Mouse (Mus musculus) forebrain, embryonic 11.5 days (tissue): ENCODE data around the gene Csn1s1. TPM values are rescaled to one million over a fixed set of nuclear protein-coding genes. Genes with fewer than 3 reads are reported as not detected.

Source experiments
- ATAC-seq: fragments of 200-750 bp; cut with Nextera tagmentation; replicated peaks from 2 replicates; pipeline ENCODE4 v1.8.0; 2017; ENCODE audit warnings: moderate TSS enrichment; ENCODE audit not compliant: low FRiP score
- DNase-seq: peaks from one replicate; pipeline ENCODE4 v3.0.0-alpha.2; 2017; ENCODE audit warnings: low spot score
- H3K27ac ChIP-seq: fragments of 300-500 bp; sonication (generic); 2 replicates; pipeline ENCODE4 v1.5.1; 2014; ENCODE audit warnings: low read depth, low read length
- H3K27me3 ChIP-seq: fragments of 300-500 bp; sonication (generic); 2 replicates; pipeline ENCODE4 v1.6.1; 2014; ENCODE audit warnings: mild to moderate bottlenecking, low read length, mixed read lengths; ENCODE audit not compliant: control insufficient read depth, insufficient read depth
- H3K36me3 ChIP-seq: fragments of 300-500 bp; sonication (generic); 2 replicates; pipeline ENCODE4 v1.6.1; 2014; ENCODE audit warnings: mild to moderate bottlenecking, low read length, moderate library complexity, mixed read lengths; ENCODE audit not compliant: control insufficient read depth, insufficient read depth
- H3K4me1 ChIP-seq: fragments of 300-500 bp; sonication (generic); replicated peaks from 2 replicates; pipeline ENCODE4 v1.6.1; 2014; ENCODE audit warnings: low read length, mixed read lengths; ENCODE audit not compliant: control insufficient read depth, insufficient read depth
- H3K4me2 ChIP-seq: fragments of 300-500 bp; sonication (generic); 2 replicates; pipeline ENCODE4 v1.6.1; 2014; ENCODE audit warnings: low read depth, mild to moderate bottlenecking, low read length, moderate library complexity, mixed read lengths; ENCODE audit not compliant: severe bottlenecking
- H3K4me3 ChIP-seq: fragments of 300-500 bp; sonication (generic); 2 replicates; pipeline ENCODE4 v1.5.1; 2014; ENCODE audit warnings: low read depth, low read length
- H3K9ac ChIP-seq: fragments of 300-500 bp; sonication (generic); 2 replicates; pipeline ENCODE4 v1.6.1; 2014; ENCODE audit warnings: low read length
- H3K9me3 ChIP-seq: fragments of 300-500 bp; sonication (generic); 2 replicates; pipeline ENCODE4 v1.6.1; 2016; ENCODE audit warnings: low read length, mixed read lengths; ENCODE audit not compliant: control insufficient read depth
- WGBS: fragments of 180-500 bp; shearing (Covaris S2); extraction: QIAGEN DNeasy Blood & Tissue Kit; methylation state at CpG from one replicate; pipeline ENCODE4 v1.1.7; 2014; 5-methylcytosine and 5-hydroxymethylcytosine counted together
- polyA plus RNA-seq: library from polyadenylated mRNA; unstranded; fragments of >200 nt; fragmentation: Nextera tagmentation; extraction: Ambion mirVana; gene quantifications from 2 replicates; pipeline ENCODE4 v1.2.1, GENCODE M21; 2014

The Csn1s1 gene
- not detected in 2 replicates for polyA plus RNA-seq

GRCm38 (mm10) chr5:87665908-87666307 lies at the start of gene Csn1s1:
TSS of gene Csn1s1 (plus strand) at chr5:87666208.
- no peaks in the 10 kb centered on the region for H3K4me1 ChIP-seq
- H3K36me3 ChIP-seq, result no peaks in the 10 kb centered on the region
- ATAC-seq (no peak), DNase-seq (no peak)
- no peak within 1 kb of the TSS for H3K9ac ChIP-seq
- no peaks in the 10 kb centered on the region for H3K27me3 ChIP-seq
- no peak within 1 kb of the TSS for H3K27ac ChIP-seq
- no peaks in the 10 kb centered on the region for H3K9me3 ChIP-seq
- H3K4me3 ChIP-seq, result no peak within 1 kb of the TSS
- no peak within 1 kb of the TSS for H3K4me2 ChIP-seq

- H3K9me3 ChIP-seq, result no peaks in the 10 kb centered on the region
- no peaks in the 10 kb centered on the region for H3K36me3 ChIP-seq
- no peaks in the 10 kb centered on the region for H3K4me1 ChIP-seq
- no peak for DNase-seq
- no peak overlapping the region for H3K9ac ChIP-seq
- H3K27me3 ChIP-seq, result no peaks in the 10 kb centered on the region
- no peak overlapping the region for H3K4me2 ChIP-seq
- H3K4me3 ChIP-seq, result no peak overlapping the region
- no peak for ATAC-seq
- H3K27ac ChIP-seq, result no peak overlapping the region
Measured at GRCm38 (mm10) chr5:87622681-87623080, 43.3 kb upstream of the Csn1s1 start.

GRCm38 (mm10) chr5:87642787-87643186 lies 23.2 kb upstream of the Csn1s1 start:
- DNase-seq, result no peak
- no peaks in the 10 kb centered on the region for H3K27me3 ChIP-seq
- no peaks in the 10 kb centered on the region for H3K9me3 ChIP-seq
- H3K9ac ChIP-seq, result no peak overlapping the region
- no peak for ATAC-seq
- no peak overlapping the region for H3K27ac ChIP-seq
- no peak overlapping the region for H3K4me2 ChIP-seq
- H3K4me1 ChIP-seq, result no peaks in the 10 kb centered on the region
- H3K36me3 ChIP-seq, result no peaks in the 10 kb centered on the region
- H3K4me3 ChIP-seq, result no peak overlapping the region

- no peak for DNase-seq
- no peak within 1 kb of the TSS for H3K4me3 ChIP-seq
- 83% methylated on average over 3 of the region's 3 CpGs for WGBS
- no peaks in the 10 kb centered on the region for H3K27me3 ChIP-seq
- no peak within 1 kb of the TSS for H3K4me2 ChIP-seq
- no peaks in the 10 kb centered on the region for H3K9me3 ChIP-seq
- H3K9ac ChIP-seq, result no peak within 1 kb of the TSS
- H3K4me1 ChIP-seq, result no peaks in the 10 kb centered on the region
- ATAC-seq, result no peak
- no peak within 1 kb of the TSS for H3K27ac ChIP-seq
- no peaks in the 10 kb centered on the region for H3K36me3 ChIP-seq
Measured at GRCm38 (mm10) chr5:87699530-87699929, 33.5 kb downstream of the Csn1s1 start, which contains the start of gene Csn2. TSS of gene Csn2 (minus strand) at chr5:87699630.

- H3K9me3 ChIP-seq, result no peaks in the 10 kb centered on the region
- H3K9ac ChIP-seq, result no peak overlapping the region
- ATAC-seq (no peak), DNase-seq (no peak)
- H3K27ac ChIP-seq, result no peak overlapping the region
- H3K4me2 ChIP-seq, result no peak overlapping the region
- no peaks in the 10 kb centered on the region for H3K27me3 ChIP-seq
- H3K36me3 ChIP-seq, result no peaks in the 10 kb centered on the region
- no peak overlapping the region for H3K4me3 ChIP-seq
- 83% methylated on average over 1 of the region's 1 CpGs for WGBS
- no peaks in the 10 kb centered on the region for H3K4me1 ChIP-seq
Measured at GRCm38 (mm10) chr5:87705891-87706290, 39.9 kb downstream of the Csn1s1 start.

Other genes starting within 250 kb of the Csn1s1 start
- not detected in 2 replicates for gene Ugt2b38, start 242.0 kb upstream of the Csn1s1 start, polyA plus RNA-seq
- not detected in 2 replicates for gene Ugt2a2, start 183.9 kb upstream of the Csn1s1 start, polyA plus RNA-seq
- not detected in 2 replicates for gene Gm43638, start 179.4 kb upstream of the Csn1s1 start, polyA plus RNA-seq
- 0.31 and 0.59 TPM in 2 replicates for gene Ugt2a1, start 175.3 kb upstream of the Csn1s1 start, polyA plus RNA-seq
- 0.16 TPM in 1 of 2 replicates, not detected in the other for gene Sult1b1, start 128.0 kb upstream of the Csn1s1 start, polyA plus RNA-seq
- gene Sult1d1, start 97.2 kb upstream of the Csn1s1 start, polyA plus RNA-seq, result not detected in 2 replicates
- gene Sult1e1, start 74.6 kb upstream of the Csn1s1 start, polyA plus RNA-seq, result 1.1 and 1.3 TPM in 2 replicates
- gene Csn2, start 33.4 kb downstream of the Csn1s1 start, polyA plus RNA-seq, result not detected in 2 replicates
- not detected in 2 replicates for gene Csn1s2a, start 108.4 kb downstream of the Csn1s1 start, polyA plus RNA-seq
- gene Csn1s2b, start 141.9 kb downstream of the Csn1s1 start, polyA plus RNA-seq, result not detected in 2 replicates
- not detected in 2 replicates for gene Prr27, start 159.5 kb downstream of the Csn1s1 start, polyA plus RNA-seq
- gene Odam, start 218.8 kb downstream of the Csn1s1 start, polyA plus RNA-seq, result not detected in 2 replicates